Mouse (Mus musculus) spleen, adult 2 months (tissue): ENCODE measurements around the gene Arhgef38. TPM values are rescaled to one million over a fixed set of nuclear protein-coding genes. Genes with fewer than 3 reads are reported as not detected.

ENCODE experiments used
- DNase-seq, 2 experiments: peaks; one replicate each; pipeline versions ENCODE4 v3.0.0 to v3.0.0-alpha.2; 2012 to 2021; ENCODE audit warnings: low spot score in 2 of 2, low read depth in 1 of 2
- H3K27ac ChIP-seq: fragments of 200-500 bp; 2 replicates; pipeline ENCODE4 v1.5.1; 2012; ENCODE audit warnings: low read length, inconsistent platforms; ENCODE audit not compliant: insufficient read depth
- H3K27me3 ChIP-seq: fragments of 200-500 bp; 2 replicates; pipeline ENCODE4 v1.6.1; 2012; ENCODE audit warnings: mild to moderate bottlenecking, moderate library complexity, low read length, inconsistent platforms; ENCODE audit not compliant: control insufficient read depth, insufficient read depth
- H3K36me3 ChIP-seq: fragments of 200-500 bp; 2 replicates; pipeline ENCODE4 v1.6.1; 2012; ENCODE audit warnings: mild to moderate bottlenecking, low read length, inconsistent platforms; ENCODE audit not compliant: control insufficient read depth, insufficient read depth
- H3K4me1 ChIP-seq: fragments of 200-500 bp; 2 replicates; pipeline ENCODE4 v1.6.1; 2011; ENCODE audit warnings: inconsistent platforms; ENCODE audit not compliant: control insufficient read depth, insufficient read depth, insufficient read length
- H3K4me3 ChIP-seq: fragments of 200-500 bp; 2 replicates; pipeline ENCODE4 v1.5.1; 2011; ENCODE audit warnings: mild to moderate bottlenecking, inconsistent platforms; ENCODE audit not compliant: insufficient read depth, insufficient read length; ENCODE audit errors: extremely low read depth
- CTCF ChIP-seq: fragments of 200-500 bp; IDR thresholded peaks from 2 replicates; pipeline ENCODE4 v1.5.1; 2011; ENCODE audit warnings: mild to moderate bottlenecking, inconsistent platforms; ENCODE audit not compliant: insufficient read depth, insufficient read length, insufficient replicate concordance; ENCODE audit errors: extremely low read depth
- POLR2A ChIP-seq: fragments of 200-500 bp; IDR thresholded peaks from 2 replicates; pipeline ENCODE4 v1.6.1; 2011; ENCODE audit warnings: low read depth, low read length, inconsistent platforms
- WGBS: fragments of 180-500 bp; shearing (Covaris S2); methylation state at CpG from one replicate; pipeline ENCODE4 v1.1.7; 2018; 5-methylcytosine and 5-hydroxymethylcytosine counted together
- polyA plus RNA-seq: library from polyadenylated mRNA; depleted of rRNA; stranded (reverse); fragments of >200 nt; gene quantifications from 2 replicates; pipeline ENCODE4 v1.2.3, GENCODE M21; 2012

Arhgef38 gene
- polyA plus RNA-seq, 1 experiment = not detected

DNA sequence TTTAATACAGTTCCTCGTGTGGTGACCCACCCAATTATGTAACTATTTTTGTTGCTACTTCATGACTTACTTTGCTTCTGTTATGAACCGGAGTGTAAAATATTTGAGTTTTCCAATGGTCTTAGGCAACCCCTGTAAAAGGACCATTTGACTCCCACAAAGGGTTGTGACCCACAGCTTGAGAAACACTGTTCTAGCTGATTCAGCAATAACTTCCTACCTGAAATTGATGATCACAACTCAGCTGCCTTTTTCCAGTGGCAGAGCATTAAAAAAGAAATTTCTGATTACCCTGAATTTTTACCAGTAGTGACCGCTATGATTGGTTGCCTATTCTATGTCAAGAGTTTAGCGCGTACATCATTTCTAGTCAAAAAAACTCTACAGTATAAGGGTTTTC, 103.4 kb downstream of the Arhgef38 start:
- WGBS = 96% methylated on average over 5 of the region's 5 CpGs

DNA sequence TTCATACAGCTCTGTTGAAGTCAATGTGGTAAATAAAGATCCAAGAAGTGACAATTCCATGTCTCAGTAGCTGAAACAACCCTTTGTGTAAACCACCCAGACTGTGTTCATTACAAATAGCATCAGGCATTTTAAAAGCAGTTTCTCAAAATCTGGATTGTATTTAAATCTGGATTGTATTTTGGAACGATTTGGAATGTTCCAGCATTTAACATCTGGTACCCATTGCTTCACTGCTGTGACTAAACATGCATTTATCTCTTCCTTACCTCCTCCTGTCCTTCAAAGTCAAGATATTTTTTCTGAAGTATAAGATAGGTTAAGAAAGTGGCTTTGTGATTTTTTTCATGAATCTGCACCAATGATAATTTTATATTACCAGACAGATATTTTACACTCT, 121.5 kb downstream of the Arhgef38 start:
- Histone ChIP-seq H3K36me3 (peaks cover 9% of the 10 kb centered on the region), H3K4me1 (no peaks in the 10 kb centered on the region), H3K27me3 (no peaks in the 10 kb centered on the region), H3K4me3 (no peak overlapping the region), H3K27ac (no peak overlapping the region)
- 71% methylated on average over 1 of the region's 1 CpGs for WGBS
- DNase-seq = no peak
- TF ChIP-seq POLR2A = no peak
- TF ChIP-seq CTCF = no peak

More for the DNA sequence above, 103.4 kb downstream of the Arhgef38 start:
- no peak overlapping the region for H3K4me3 ChIP-seq
- TF ChIP-seq CTCF (no peak), POLR2A (no peak)
- no peaks in the 10 kb centered on the region for H3K27me3 ChIP-seq
- no peak overlapping the region for H3K27ac ChIP-seq
- no peak for DNase-seq
- H3K4me1 ChIP-seq = no peaks in the 10 kb centered on the region
- no peaks in the 10 kb centered on the region for H3K36me3 ChIP-seq

DNA sequence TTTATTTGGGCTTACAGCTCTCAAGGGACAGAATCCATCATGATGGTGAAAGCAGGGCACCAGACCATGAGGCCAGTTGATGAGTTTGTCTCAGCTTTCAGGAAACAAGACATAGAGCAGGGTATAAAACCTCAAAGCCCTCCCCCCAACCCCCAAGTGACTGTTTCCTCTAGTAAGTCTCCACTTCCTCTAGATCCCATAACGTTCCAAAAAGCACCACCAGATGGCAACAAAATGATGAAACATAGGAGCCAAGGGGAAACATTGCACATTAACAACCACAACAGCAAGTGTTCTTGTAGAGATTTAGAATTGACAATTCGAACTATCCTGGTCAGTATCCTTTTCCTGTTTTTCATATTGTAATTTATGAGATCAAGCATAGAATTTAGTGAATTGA, 123.0 kb downstream of the Arhgef38 start:
- TF ChIP-seq POLR2A (no peak), CTCF (no peak)
- Histone ChIP-seq H3K4me3 (no peak overlapping the region), H3K27me3 (no peaks in the 10 kb centered on the region), H3K4me1 (no peaks in the 10 kb centered on the region), H3K36me3 (peaks cover 16% of the 10 kb centered on the region), H3K27ac (no peak overlapping the region)
- no peak for DNase-seq
- WGBS = 32% methylated on average over 2 of the region's 2 CpGs

DNA sequence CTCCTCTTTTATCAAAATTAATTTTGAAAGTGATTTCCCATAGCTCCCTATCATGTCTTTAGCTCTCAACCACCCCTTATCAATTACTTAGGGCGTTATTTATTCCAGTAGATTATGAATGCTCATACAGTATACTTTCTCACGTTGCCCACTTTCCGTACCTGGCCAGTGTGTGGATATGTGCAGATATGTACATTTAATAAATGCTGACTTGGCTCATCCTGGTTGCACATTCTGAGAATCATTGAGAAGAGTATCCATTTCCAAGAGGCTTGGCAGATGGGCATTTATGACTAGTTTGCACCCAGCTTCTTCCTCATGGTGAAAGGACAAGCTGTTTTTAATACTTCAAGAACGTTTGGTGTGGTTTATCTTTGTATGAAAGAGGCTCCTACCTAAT, 124.9 kb downstream of the Arhgef38 start:
- TF ChIP-seq CTCF (no peak), POLR2A (no peak)
- no peaks in the 10 kb centered on the region for H3K4me1 ChIP-seq
- no peak overlapping the region for H3K4me3 ChIP-seq
- H3K27me3 ChIP-seq = no peaks in the 10 kb centered on the region
- peaks cover 25% of the 10 kb centered on the region for H3K36me3 ChIP-seq
- no peak for DNase-seq
- H3K27ac ChIP-seq = no peak overlapping the region
- WGBS = 92% methylated on average over 4 of the region's 4 CpGs

DNA sequence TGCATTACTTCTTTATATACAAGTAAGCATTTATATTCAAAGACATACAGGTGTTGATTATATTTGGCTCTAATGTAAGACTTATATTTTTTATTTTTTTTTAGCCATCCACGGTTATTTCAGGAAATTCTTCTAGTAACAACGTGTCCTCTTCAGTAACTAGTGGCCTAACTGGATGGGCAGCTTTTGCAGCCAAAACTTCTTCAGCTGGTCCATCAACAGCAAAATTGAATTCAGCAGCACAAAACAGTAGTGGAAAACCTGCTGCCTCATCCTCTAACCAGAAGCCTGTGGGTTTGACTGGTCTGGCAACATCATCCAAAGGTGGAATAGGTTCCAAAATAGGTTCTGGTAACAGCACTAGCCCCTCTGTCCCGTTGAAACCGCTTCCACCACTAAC, 126.0 kb downstream of the Arhgef38 start:
- H3K4me1 ChIP-seq = no peaks in the 10 kb centered on the region
- TF ChIP-seq CTCF = no peak
- no peak for TF ChIP-seq POLR2A
- WGBS = 91% methylated on average over 4 of the region's 4 CpGs
- H3K4me3 ChIP-seq = no peak overlapping the region
- no peak overlapping the region for H3K27ac ChIP-seq
- H3K36me3 ChIP-seq = peaks cover 32% of the 10 kb centered on the region
- no peaks in the 10 kb centered on the region for H3K27me3 ChIP-seq
- DNase-seq = no peak

DNA sequence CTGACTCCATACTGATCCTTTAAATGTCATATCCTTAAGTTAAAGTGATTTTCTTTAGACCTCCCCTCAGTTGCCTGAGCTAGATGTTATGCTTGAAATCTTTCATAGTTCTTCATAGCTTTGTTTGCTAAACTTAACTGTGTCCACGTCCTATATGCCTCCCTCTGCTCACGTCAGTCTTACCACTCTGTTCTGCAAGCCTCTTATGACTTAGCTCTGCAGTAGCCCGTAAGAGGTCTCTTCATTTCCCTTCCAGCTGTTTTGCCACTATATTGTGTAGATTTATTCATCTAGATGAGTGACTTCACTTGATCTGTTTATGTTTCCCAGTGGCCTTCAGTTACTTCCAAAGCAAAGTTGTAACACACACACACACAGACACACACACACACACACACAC, 130.3 kb downstream of the Arhgef38 start:
- no peak overlapping the region for H3K27ac ChIP-seq
- no peak for DNase-seq
- WGBS = 92% methylated on average over 3 of the region's 3 CpGs
- H3K4me3 ChIP-seq = no peak overlapping the region
- no peaks in the 10 kb centered on the region for H3K27me3 ChIP-seq
- H3K4me1 ChIP-seq = no peaks in the 10 kb centered on the region
- TF ChIP-seq CTCF = no peak
- no peak for TF ChIP-seq POLR2A
- peaks cover 48% of the 10 kb centered on the region for H3K36me3 ChIP-seq

DNA sequence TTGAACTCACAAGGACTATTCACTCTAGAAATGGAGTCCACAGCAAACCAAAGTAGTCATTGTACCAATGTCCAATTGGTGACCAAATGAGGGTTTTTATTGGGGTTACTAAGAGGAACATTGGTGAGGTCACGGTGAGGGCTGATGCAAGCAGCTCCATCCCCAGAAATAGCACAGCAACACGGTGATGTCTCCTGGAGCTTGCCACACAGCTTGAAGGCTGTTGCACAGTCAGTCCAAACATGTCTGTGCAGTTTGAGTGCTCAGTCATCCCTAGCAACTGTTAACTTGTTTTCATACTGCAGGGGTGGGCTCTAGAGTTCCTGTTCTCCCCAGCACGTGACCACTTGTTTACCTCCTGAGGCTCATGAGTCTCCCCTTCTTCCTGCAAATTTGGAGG, 131.0 kb downstream of the Arhgef38 start:
- 84% methylated on average over 3 of the region's 3 CpGs for WGBS
- no peak for DNase-seq
- no peak overlapping the region for H3K27ac ChIP-seq
- TF ChIP-seq POLR2A (no peak), CTCF (no peak)
- H3K36me3 ChIP-seq = peaks cover 44% of the 10 kb centered on the region
- H3K4me3 ChIP-seq = no peak overlapping the region
- no peaks in the 10 kb centered on the region for H3K4me1 ChIP-seq
- H3K27me3 ChIP-seq = no peaks in the 10 kb centered on the region
